Mouse (Mus musculus) kidney, adult 2 months (tissue): ENCODE measurements around the gene Peli2. TPM values are rescaled to one million over a fixed set of nuclear protein-coding genes. Genes with fewer than 3 reads are reported as not detected.
"Not testable (repeated sequence)": the region's sequence is repeated elsewhere in the genome, so short reads cannot be mapped to it uniquely, and the experiment has no call there.

Experiments
- DNase-seq: peaks from one replicate; pipeline ENCODE4 v3.0.0; 2021
- H3K27ac ChIP-seq: fragments of 200-500 bp; 2 replicates; pipeline ENCODE4 v1.5.1; 2012; ENCODE audit warnings: low read depth, low read length, control low read depth, inconsistent platforms; ENCODE audit not compliant: insufficient read depth
- H3K27me3 ChIP-seq: fragments of 200-500 bp; replicated peaks from 2 replicates; pipeline ENCODE4 v1.6.1; 2012; ENCODE audit warnings: mild to moderate bottlenecking, moderate library complexity, low read length, inconsistent platforms; ENCODE audit not compliant: control insufficient read depth, insufficient read depth
- H3K36me3 ChIP-seq: fragments of 200-500 bp; 2 replicates; pipeline ENCODE4 v1.6.1; 2012; ENCODE audit warnings: mild to moderate bottlenecking, moderate library complexity, low read length, inconsistent platforms; ENCODE audit not compliant: control insufficient read depth, insufficient read depth
- H3K4me1 ChIP-seq: fragments of 200-500 bp; 2 replicates; pipeline ENCODE4 v1.6.1; 2011; ENCODE audit warnings: low read length; ENCODE audit not compliant: control insufficient read depth, insufficient read depth
- H3K4me3 ChIP-seq: fragments of 200-500 bp; 2 replicates; pipeline ENCODE4 v1.5.1; 2011; ENCODE audit warnings: mild to moderate bottlenecking, low read depth, low read length, control low read depth; ENCODE audit not compliant: insufficient read depth
- CTCF ChIP-seq: fragments of 200-500 bp; conservative IDR thresholded peaks from 2 replicates; pipeline ENCODE4 v1.5.1; 2011; ENCODE audit warnings: low read depth, mild to moderate bottlenecking, control low read depth, low read length, moderate library complexity, mixed read lengths; ENCODE audit not compliant: insufficient read depth, insufficient read length
- POLR2A ChIP-seq: fragments of 200-500 bp; IDR thresholded peaks from one replicate; pipeline ENCODE4 v1.6.1; 2011; ENCODE audit warnings: low read depth, low read length, control low read depth
- WGBS: fragments of 180-500 bp; shearing (Covaris S2); methylation state at CpG from one replicate; pipeline ENCODE4 v1.1.7; 2018; 5-methylcytosine and 5-hydroxymethylcytosine counted together
- polyA plus RNA-seq: library from polyadenylated mRNA; depleted of rRNA; stranded (reverse); fragments of >200 nt; gene quantifications from 2 replicates; pipeline ENCODE4 v1.2.3, GENCODE M21; 2012; rRNA removed

The Peli2 gene
- 31.7 and 37.6 TPM in 2 replicates for polyA plus RNA-seq

GRCm38 (mm10) chr14:48120752-48121528 is at the start of gene Peli2:
TSS of gene Peli2 (plus strand) at chr14:48120823.
- Histone ChIP-seq H3K27me3 (no peaks in the 10 kb centered on the region), H3K4me3 (peak within 1 kb of the TSS; percentile 65), H3K4me1 (peaks cover 5% of the 10 kb centered on the region; the same call in 1 of the 2 replicates), H3K27ac (peak within 1 kb of the TSS; percentile 83), H3K36me3 (no peaks in the 10 kb centered on the region)
- TF ChIP-seq CTCF (no peak), POLR2A (no peak)
- peak; percentile 85 for DNase-seq
- under 1% methylated on average over 113 of the region's 117 CpGs for WGBS

GRCm38 (mm10) chr14:48072104-48072503 is 48.5 kb upstream of the Peli2 start:
- 88% methylated on average over 4 of the region's 4 CpGs for WGBS
- H3K36me3 ChIP-seq = no peaks in the 10 kb centered on the region
- no peaks in the 10 kb centered on the region for H3K4me1 ChIP-seq
- no peak for TF ChIP-seq POLR2A
- no peak for TF ChIP-seq CTCF
- no peak for DNase-seq
- H3K4me3 ChIP-seq = no peak overlapping the region
- H3K27me3 ChIP-seq = no peaks in the 10 kb centered on the region
- no peak overlapping the region for H3K27ac ChIP-seq

GRCm38 (mm10) chr14:48073247-48074161 is 47.1 kb upstream of the Peli2 start:
- TF ChIP-seq POLR2A = no peak
- TF ChIP-seq CTCF = no peak
- Histone ChIP-seq H3K27ac (no peak overlapping the region), H3K4me3 (no peak overlapping the region), H3K36me3 (no peaks in the 10 kb centered on the region), H3K4me1 (no peaks in the 10 kb centered on the region), H3K27me3 (no peaks in the 10 kb centered on the region)
- 62% methylated on average over 24 of the region's 24 CpGs for WGBS
- peak; percentile 28 for DNase-seq

GRCm38 (mm10) chr14:48079574-48079973 is 41.0 kb upstream of the Peli2 start:
- not testable (repeated sequence) for H3K36me3 ChIP-seq, DNase-seq, H3K4me3 ChIP-seq, H3K27me3 ChIP-seq, H3K4me1 ChIP-seq, H3K27ac ChIP-seq
- 94% methylated on average over 17 of the region's 17 CpGs for WGBS

- H3K27ac ChIP-seq = no peak overlapping the region
- DNase-seq = peak; percentile 27
- H3K27me3 ChIP-seq = no peaks in the 10 kb centered on the region
- H3K36me3 ChIP-seq = no peaks in the 10 kb centered on the region
- H3K4me1 ChIP-seq = no peaks in the 10 kb centered on the region
- no peak for TF ChIP-seq POLR2A
- TF ChIP-seq CTCF = no peak
- 24% methylated on average over 14 of the region's 14 CpGs for WGBS
- no peak overlapping the region for H3K4me3 ChIP-seq
Observed at GRCm38 (mm10) chr14:48083836-48084812, 36.5 kb upstream of the Peli2 start.

- TF ChIP-seq CTCF (no peak), POLR2A (no peak)
- Histone ChIP-seq H3K27ac (no peak overlapping the region), H3K36me3 (no peaks in the 10 kb centered on the region), H3K4me1 (no peaks in the 10 kb centered on the region), H3K27me3 (no peaks in the 10 kb centered on the region), H3K4me3 (no peak overlapping the region)
- WGBS = 73% methylated on average over 7 of the region's 7 CpGs
- no peak for DNase-seq
Observed at GRCm38 (mm10) chr14:48086682-48087297, 33.8 kb upstream of the Peli2 start.
